Mouse (Mus musculus) neural tube, embryonic 13.5 days (tissue): ENCODE results near the gene Htr6. TPM values are rescaled to one million over a fixed set of nuclear protein-coding genes. Genes with fewer than 3 reads are reported as not detected.

Experiments used
- ATAC-seq: fragments of 200-750 bp; cut with Nextera tagmentation; 2 replicates; pipeline ENCODE4 v1.8.0; 2017; ENCODE audit warnings: low read depth, mild to moderate bottlenecking, moderate TSS enrichment, moderate library complexity
- H3K27ac ChIP-seq: fragments of 300-500 bp; sonication (generic); replicated peaks from 2 replicates; pipeline ENCODE4 v1.5.1; 2015; ENCODE audit warnings: moderate library complexity, mild to moderate bottlenecking, inconsistent platforms
- H3K27me3 ChIP-seq: fragments of 300-500 bp; sonication (generic); 2 replicates; pipeline ENCODE4 v1.6.1; 2015; ENCODE audit warnings: mild to moderate bottlenecking, inconsistent platforms
- H3K36me3 ChIP-seq: fragments of 300-500 bp; sonication (generic); 2 replicates; pipeline ENCODE4 v1.6.1; 2015; ENCODE audit warnings: mild to moderate bottlenecking, inconsistent platforms
- H3K4me1 ChIP-seq: fragments of 300-500 bp; sonication (generic); replicated peaks from 2 replicates; pipeline ENCODE4 v1.6.1; 2015; ENCODE audit warnings: inconsistent platforms
- H3K4me2 ChIP-seq: fragments of 300-500 bp; sonication (generic); 2 replicates; pipeline ENCODE4 v1.6.1; 2015; ENCODE audit warnings: inconsistent platforms, mild to moderate bottlenecking, moderate library complexity
- H3K4me3 ChIP-seq: fragments of 300-500 bp; sonication (generic); 2 replicates; pipeline ENCODE4 v1.5.1; 2015; ENCODE audit warnings: mild to moderate bottlenecking, inconsistent platforms
- H3K9ac ChIP-seq: fragments of 300-500 bp; sonication (generic); 2 replicates; pipeline ENCODE4 v1.6.1; 2015; ENCODE audit warnings: moderate library complexity, mild to moderate bottlenecking, inconsistent platforms
- H3K9me3 ChIP-seq: fragments of 300-500 bp; sonication (generic); 2 replicates; pipeline ENCODE4 v1.6.1; 2016; ENCODE audit warnings: inconsistent platforms
- WGBS: fragments of 180-500 bp; shearing (Covaris S2); methylation state at CpG from one replicate; pipeline ENCODE4 v1.1.7; 2015; 5-methylcytosine and 5-hydroxymethylcytosine counted together
- polyA plus RNA-seq: library from polyadenylated mRNA; unstranded; fragments of >200 nt; fragmentation: Nextera tagmentation; extraction: Ambion mirVana; gene quantifications from 2 replicates; pipeline ENCODE4 v1.2.1, GENCODE M21; 2015

The Htr6 gene
- polyA plus RNA-seq, 1 experiment from 2014 or later: 0.60 TPM

- Histone ChIP-seq H3K9me3 (peaks cover 3% of the 10 kb centered on the region), H3K4me2 (peak overlapping the region; percentile 27), H3K4me1 (peaks cover 46% of the 10 kb centered on the region), H3K27ac (peak overlapping the region; percentile 87), H3K9ac (no peak overlapping the region), H3K4me3 (no peak overlapping the region), H3K36me3 (no peaks in the 10 kb centered on the region), H3K27me3 (0 out of 2 replicates have a peak, but pooled peaks cover 6% of the 10 kb centered on the region)
- ATAC-seq: peak; percentile 76
- 8% methylated on average over 10 of the region's 10 CpGs for WGBS
Measured at GRCm38 (mm10) chr4:139040084-139040839, 35.1 kb downstream of the Htr6 start.

GRCm38 (mm10) chr4:139037795-139038607 lies 37.4 kb downstream of the Htr6 start:
- Histone ChIP-seq H3K27ac (peak overlapping the region; percentile 72), H3K4me1 (peaks cover 52% of the 10 kb centered on the region), H3K4me2 (0 out of 2 replicates have a peak overlapping the region, but pooled peaks have one; percentile 11), H3K9me3 (no peaks in the 10 kb centered on the region; the same call in 1 of the 2 replicates), H3K9ac (0 out of 2 replicates have a peak overlapping the region, but pooled peaks have one; percentile 3), H3K36me3 (no peaks in the 10 kb centered on the region), H3K4me3 (no peak overlapping the region), H3K27me3 (peaks cover 11% of the 10 kb centered on the region; the same call in 1 of the 2 replicates)
- 33% methylated on average over 17 of the region's 17 CpGs for WGBS
- peak; percentile 41 for ATAC-seq

DNA sequence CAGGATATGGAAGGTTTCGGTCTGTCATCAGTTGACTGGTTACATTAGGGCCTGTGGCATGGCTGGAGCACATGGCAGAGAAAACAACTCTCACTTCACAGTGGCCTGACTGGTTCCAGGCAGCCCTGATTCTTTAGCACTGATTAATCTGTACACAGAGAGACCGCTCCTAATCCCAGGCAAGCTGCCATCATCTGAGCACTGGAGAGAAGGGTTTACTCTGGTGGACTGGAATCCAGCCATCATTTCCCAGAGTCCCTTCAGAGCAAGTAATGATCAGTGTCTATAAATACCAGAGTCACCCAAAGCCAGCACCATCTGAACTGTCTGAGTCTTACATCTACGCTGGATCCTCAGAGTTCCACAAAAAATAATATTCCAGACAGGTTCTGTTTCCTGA lies 39.6 kb downstream of the Htr6 start:
- H3K9me3 ChIP-seq: no peaks in the 10 kb centered on the region; the same call in 1 of the 2 replicates
- 91% methylated on average over 3 of the region's 3 CpGs for WGBS
- no peak overlapping the region for H3K27ac ChIP-seq
- no peak overlapping the region for H3K4me2 ChIP-seq
- peaks cover 51% of the 10 kb centered on the region for H3K4me1 ChIP-seq
- H3K9ac ChIP-seq: no peak overlapping the region
- no peak overlapping the region for H3K4me3 ChIP-seq
- no peaks in the 10 kb centered on the region for H3K36me3 ChIP-seq
- peaks cover 11% of the 10 kb centered on the region; the same call in 1 of the 2 replicates for H3K27me3 ChIP-seq
- ATAC-seq: no peak

- Histone ChIP-seq H3K4me2 (no peak overlapping the region), H3K27ac (no peak overlapping the region), H3K9ac (no peak overlapping the region), H3K9me3 (no peaks in the 10 kb centered on the region; the same call in 1 of the 2 replicates), H3K4me3 (no peak overlapping the region), H3K4me1 (peaks cover 43% of the 10 kb centered on the region), H3K36me3 (no peaks in the 10 kb centered on the region), H3K27me3 (peaks cover 11% of the 10 kb centered on the region; the same call in 1 of the 2 replicates)
- no peak for ATAC-seq
- 90% methylated on average over 3 of the region's 3 CpGs for WGBS
Measured at GRCm38 (mm10) chr4:139034942-139035341, 40.4 kb downstream of the Htr6 start.

GRCm38 (mm10) chr4:139034540-139034939 lies 40.8 kb downstream of the Htr6 start:
- Histone ChIP-seq H3K4me1 (peaks cover 39% of the 10 kb centered on the region), H3K4me2 (no peak overlapping the region), H3K36me3 (no peaks in the 10 kb centered on the region), H3K9ac (no peak overlapping the region), H3K27me3 (peaks cover 11% of the 10 kb centered on the region; the same call in 1 of the 2 replicates), H3K27ac (no peak overlapping the region), H3K4me3 (no peak overlapping the region), H3K9me3 (no peaks in the 10 kb centered on the region; the same call in 1 of the 2 replicates)
- WGBS: 53% methylated on average over 4 of the region's 4 CpGs
- no peak for ATAC-seq

DNA sequence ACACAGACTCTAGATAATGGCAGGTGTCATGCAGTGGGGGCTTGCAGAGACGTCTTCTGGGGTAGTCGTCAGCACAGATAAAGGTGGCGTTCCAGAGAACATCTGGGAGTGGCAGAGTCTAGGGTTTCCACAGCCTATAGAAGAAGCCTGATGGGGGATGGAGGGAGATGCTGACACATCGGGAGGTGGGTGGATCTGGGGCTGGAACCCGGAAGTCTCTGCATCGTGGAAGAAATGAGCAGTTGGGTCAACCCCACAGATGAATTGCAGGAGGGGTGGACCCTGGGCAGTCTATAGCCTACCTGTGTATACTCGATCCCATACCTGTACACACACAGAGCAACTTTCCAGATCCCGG lies 41.4 kb downstream of the Htr6 start:
- Histone ChIP-seq H3K27me3 (peaks cover 8% of the 10 kb centered on the region; the same call in 1 of the 2 replicates), H3K9ac (no peak overlapping the region), H3K4me2 (no peak overlapping the region), H3K9me3 (no peaks in the 10 kb centered on the region; the same call in 1 of the 2 replicates), H3K36me3 (no peaks in the 10 kb centered on the region), H3K4me3 (no peak overlapping the region), H3K4me1 (peaks cover 36% of the 10 kb centered on the region), H3K27ac (no peak overlapping the region)
- 88% methylated on average over 8 of the region's 8 CpGs for WGBS
- no peak for ATAC-seq

DNA sequence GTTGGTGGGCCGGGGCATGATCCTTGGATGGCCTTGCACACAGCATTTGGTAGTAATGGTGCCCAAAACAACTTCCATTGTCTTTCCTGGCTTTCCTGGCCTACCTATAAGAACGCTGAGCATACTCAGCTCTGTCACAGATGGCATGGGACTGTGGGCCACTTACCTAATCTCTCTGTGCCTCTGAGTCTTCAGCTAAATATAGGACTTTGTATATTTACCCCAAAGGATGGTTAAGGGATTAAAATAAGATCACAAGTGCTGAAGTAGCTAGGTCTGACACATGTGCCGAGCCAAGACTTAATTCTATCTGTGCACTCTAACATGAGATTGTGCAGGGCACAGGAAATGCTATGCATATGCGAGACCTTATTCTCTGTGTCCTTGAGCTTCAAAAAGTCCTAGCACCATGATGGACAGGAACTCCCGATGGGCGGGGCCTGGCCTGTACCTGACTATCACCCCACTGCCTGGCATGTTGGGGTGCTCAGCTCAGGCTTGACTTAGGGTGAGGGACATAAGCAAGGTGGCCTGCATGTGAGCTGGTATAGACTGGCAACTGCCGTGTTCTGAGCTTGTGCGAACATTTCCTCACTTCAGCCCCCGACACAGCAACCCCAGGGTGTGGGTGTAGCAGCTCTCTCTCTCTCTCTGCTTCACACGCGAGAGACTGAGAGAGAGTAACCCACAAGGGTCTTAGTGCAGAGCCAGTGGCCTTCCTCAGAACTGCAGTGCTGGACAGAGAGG lies 41.9 kb downstream of the Htr6 start:
- peaks cover 5% of the 10 kb centered on the region; the same call in 1 of the 2 replicates for H3K27me3 ChIP-seq
- no peak for ATAC-seq
- H3K4me3 ChIP-seq: no peak overlapping the region
- no peak overlapping the region for H3K9ac ChIP-seq
- H3K27ac ChIP-seq: no peak overlapping the region
- H3K4me2 ChIP-seq: no peak overlapping the region
- no peaks in the 10 kb centered on the region for H3K36me3 ChIP-seq
- peaks cover 31% of the 10 kb centered on the region for H3K4me1 ChIP-seq
- 88% methylated on average over 11 of the region's 11 CpGs for WGBS
- no peaks in the 10 kb centered on the region; the same call in 1 of the 2 replicates for H3K9me3 ChIP-seq

GRCm38 (mm10) chr4:139032521-139032920 lies 42.8 kb downstream of the Htr6 start:
- Histone ChIP-seq H3K4me3 (no peak overlapping the region), H3K9me3 (no peaks in the 10 kb centered on the region; the same call in 1 of the 2 replicates), H3K27ac (peak overlapping the region; percentile 5; the same call in 1 of the 2 replicates), H3K36me3 (no peaks in the 10 kb centered on the region), H3K27me3 (peaks cover 5% of the 10 kb centered on the region; the same call in 1 of the 2 replicates), H3K9ac (no peak overlapping the region), H3K4me2 (no peak overlapping the region), H3K4me1 (peaks cover 21% of the 10 kb centered on the region)
- ATAC-seq: no peak
- 68% methylated on average over 12 of the region's 12 CpGs for WGBS

DNA sequence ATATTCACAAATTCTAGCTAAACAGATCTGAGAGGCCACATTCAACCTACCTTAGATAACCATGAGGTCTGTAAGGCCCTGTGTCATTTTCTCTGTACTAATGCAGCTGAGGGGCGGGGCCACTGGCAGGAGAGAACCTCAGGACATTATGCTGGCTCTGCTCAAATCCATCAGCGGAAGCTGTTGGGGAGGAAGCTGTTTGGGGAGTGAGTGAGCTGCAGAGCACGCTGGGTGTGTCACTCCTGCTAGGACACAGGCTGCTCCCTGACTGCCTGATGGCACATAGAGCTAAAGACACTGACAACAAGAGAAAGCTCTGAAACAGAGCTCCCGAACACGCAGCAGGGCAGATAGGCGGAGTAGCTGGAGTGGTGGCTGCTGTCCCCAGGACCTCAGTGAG lies 44.7 kb downstream of the Htr6 start:
- H3K4me2 ChIP-seq: no peak overlapping the region
- H3K4me1 ChIP-seq: peaks cover 17% of the 10 kb centered on the region
- peaks cover 5% of the 10 kb centered on the region; the same call in 1 of the 2 replicates for H3K27me3 ChIP-seq
- 61% methylated on average over 6 of the region's 6 CpGs for WGBS
- H3K4me3 ChIP-seq: no peak overlapping the region
- H3K27ac ChIP-seq: no peak overlapping the region
- H3K36me3 ChIP-seq: no peaks in the 10 kb centered on the region
- H3K9ac ChIP-seq: no peak overlapping the region
- H3K9me3 ChIP-seq: no peaks in the 10 kb centered on the region
- no peak for ATAC-seq

- no peak overlapping the region for H3K4me2 ChIP-seq
- H3K4me1 ChIP-seq: peaks cover 18% of the 10 kb centered on the region
- H3K36me3 ChIP-seq: no peaks in the 10 kb centered on the region
- no peaks in the 10 kb centered on the region for H3K27me3 ChIP-seq
- H3K4me3 ChIP-seq: no peak overlapping the region
- peak overlapping the region; percentile 31; the same call in 1 of the 2 replicates for H3K9ac ChIP-seq
- no peaks in the 10 kb centered on the region for H3K9me3 ChIP-seq
- WGBS: 7% methylated on average over 2 of the region's 2 CpGs
- H3K27ac ChIP-seq: no peak overlapping the region
- ATAC-seq: no peak; the same call in 1 of the 2 replicates
Measured at GRCm38 (mm10) chr4:139024379-139024778, 51.0 kb downstream of the Htr6 start.

DNA sequence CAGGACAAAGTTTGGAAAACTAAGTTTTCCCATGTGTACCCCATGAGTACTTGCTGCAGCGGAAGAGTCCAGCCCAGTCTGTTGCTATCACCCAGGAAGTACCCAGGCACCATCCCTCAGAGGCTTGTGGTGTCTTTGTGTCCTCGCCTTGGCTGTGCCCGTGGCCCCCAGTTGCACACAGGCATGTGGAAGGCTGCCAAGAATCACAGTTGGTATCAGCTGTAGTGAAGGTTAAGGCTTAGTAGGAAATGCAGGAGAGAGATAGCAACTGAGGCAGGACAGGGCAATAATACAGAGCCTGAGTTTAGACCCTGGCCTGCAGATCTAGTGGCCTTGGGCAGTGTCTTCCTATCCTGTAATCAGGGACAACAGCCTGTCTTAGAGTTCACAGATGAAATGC lies 55.0 kb downstream of the Htr6 start:
- no peak overlapping the region for H3K9ac ChIP-seq
- WGBS: 80% methylated on average over 3 of the region's 3 CpGs
- ATAC-seq: no peak

More for the DNA sequence above, 55.0 kb downstream of the Htr6 start:
- no peaks in the 10 kb centered on the region for H3K27me3 ChIP-seq
- no peaks in the 10 kb centered on the region for H3K36me3 ChIP-seq
- H3K27ac ChIP-seq: no peak overlapping the region
- no peak overlapping the region for H3K4me2 ChIP-seq
- peaks cover 31% of the 10 kb centered on the region for H3K4me1 ChIP-seq
- no peaks in the 10 kb centered on the region for H3K9me3 ChIP-seq
- no peak overlapping the region for H3K4me3 ChIP-seq
